Mouse (Mus musculus): ENCODE data around the gene Meis2.

The Meis2 gene

DNA sequence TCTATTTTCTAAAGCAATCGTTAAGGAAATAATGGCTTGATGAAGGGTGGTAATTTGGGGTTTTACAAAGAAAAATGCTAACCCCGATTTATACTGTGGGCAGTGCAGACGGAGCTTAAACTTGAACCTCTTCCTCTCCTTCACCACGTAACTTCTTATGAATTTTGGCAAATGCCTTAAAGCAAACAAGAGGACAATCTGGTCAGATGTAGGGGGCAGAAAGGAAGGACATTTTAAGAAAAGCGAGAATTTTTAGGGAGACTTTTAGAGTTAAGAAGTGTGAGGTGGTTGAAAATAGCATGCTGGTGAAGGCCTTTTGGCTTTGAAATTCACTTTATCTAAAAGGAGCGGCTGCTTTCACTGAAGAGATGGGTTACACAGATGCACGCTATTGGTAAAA, 3.3 kb upstream of the Meis2 start:
- no peak for DNase-seq (ENCODE audit: inconsistent age in 2 of 2, low spot score in 1 of 2)

- DNase-seq (ENCODE audit: inconsistent age in 2 of 2, low spot score in 1 of 2): peak in 1 of 2 experiments; percentile 74
Observed at GRCm38 (mm10) chr2:116068461-116068860, 2.8 kb upstream of the Meis2 start.

DNA sequence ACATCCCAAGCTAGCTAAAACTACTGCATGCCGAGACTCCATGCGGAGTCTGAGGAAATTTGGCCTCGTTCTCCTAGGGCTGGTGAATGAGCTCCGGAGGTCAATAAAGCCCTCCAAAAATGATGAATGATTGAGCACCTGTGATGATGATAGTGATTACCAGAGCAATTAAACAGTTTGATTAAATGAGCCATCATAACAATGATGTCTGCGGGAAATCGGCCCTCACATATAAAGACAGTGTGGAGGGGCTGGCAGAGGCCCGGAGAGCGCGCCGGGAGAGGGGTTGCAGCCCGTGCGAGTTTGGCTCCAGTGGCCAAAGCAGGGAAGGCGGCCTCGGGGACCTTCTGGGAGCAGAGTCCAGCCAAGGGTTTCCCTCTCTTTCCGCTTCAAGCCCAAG, 2.1 kb upstream of the Meis2 start:
- peak in 1 of 2 experiments; percentile 80 for DNase-seq (ENCODE audit: inconsistent age in 2 of 2, low spot score in 1 of 2)

DNA sequence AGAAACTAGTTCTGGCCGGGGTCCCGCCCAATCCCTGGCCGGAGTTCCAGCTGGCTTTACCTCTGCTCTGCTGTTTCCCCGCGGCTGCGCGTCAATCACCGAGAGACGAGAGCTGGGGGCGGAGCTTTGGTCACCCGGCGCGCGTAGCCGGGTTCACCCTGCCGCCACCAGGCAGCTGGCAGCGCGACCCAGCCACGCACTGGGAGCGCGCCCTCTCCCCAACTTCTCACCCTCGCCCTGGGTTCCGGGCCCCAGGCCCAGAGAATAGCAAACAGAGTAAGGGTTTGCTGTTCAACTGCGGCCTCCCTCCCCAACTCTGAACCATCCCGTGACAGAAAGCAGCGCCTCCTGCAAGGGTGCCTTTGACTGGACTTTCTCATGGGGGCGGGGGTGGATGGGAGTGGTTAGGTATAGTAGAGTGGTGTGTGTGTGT, 1.4 kb upstream of the Meis2 start:
- DNase-seq (ENCODE audit: inconsistent age in 2 of 2, low spot score in 1 of 2): peak; percentile 96 to 98

GRCm38 (mm10) chr2:116066057-116066941, 660 bp upstream of the Meis2 start:
- peak in 1 of 2 experiments; percentile 86 for DNase-seq (ENCODE audit: inconsistent age in 2 of 2, low spot score in 1 of 2)

- peak; percentile 83 to 95 for DNase-seq (ENCODE audit: inconsistent age in 2 of 2, low spot score in 1 of 2)
Observed at GRCm38 (mm10) chr2:116065057-116065456, 582 bp downstream of the Meis2 start.

- DNase-seq (ENCODE audit: inconsistent age in 2 of 2, low spot score in 1 of 2): peak in 1 of 2 experiments; percentile 83
Observed at GRCm38 (mm10) chr2:116064521-116064920, 1.1 kb downstream of the Meis2 start.

DNA sequence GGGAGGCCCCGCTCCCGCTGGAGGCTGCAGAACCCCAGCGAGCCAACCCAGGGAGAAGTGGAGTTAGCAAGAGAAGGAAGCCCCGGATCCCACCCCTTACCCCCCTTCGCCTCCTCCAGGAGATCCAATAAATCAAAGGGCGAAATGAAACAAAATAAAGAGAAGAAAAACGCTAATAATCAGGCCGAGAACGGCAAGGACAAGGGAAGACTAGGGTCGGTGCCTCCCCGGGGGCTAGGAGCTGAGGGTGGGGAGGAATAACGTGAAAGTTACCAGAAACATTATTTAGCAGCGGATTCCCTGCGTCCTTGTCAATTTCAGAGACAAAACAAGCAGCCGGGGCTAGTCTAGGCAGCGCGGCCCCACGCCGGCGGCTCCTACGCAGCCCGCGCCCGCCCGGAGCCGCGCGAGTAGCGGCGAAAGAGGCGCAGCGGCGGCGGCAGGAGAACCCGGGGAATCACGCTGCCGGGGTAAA, 1.8 kb downstream of the Meis2 start:
- DNase-seq (ENCODE audit: inconsistent age in 2 of 2, low spot score in 1 of 2): peak; percentile 73 to 89

DNA sequence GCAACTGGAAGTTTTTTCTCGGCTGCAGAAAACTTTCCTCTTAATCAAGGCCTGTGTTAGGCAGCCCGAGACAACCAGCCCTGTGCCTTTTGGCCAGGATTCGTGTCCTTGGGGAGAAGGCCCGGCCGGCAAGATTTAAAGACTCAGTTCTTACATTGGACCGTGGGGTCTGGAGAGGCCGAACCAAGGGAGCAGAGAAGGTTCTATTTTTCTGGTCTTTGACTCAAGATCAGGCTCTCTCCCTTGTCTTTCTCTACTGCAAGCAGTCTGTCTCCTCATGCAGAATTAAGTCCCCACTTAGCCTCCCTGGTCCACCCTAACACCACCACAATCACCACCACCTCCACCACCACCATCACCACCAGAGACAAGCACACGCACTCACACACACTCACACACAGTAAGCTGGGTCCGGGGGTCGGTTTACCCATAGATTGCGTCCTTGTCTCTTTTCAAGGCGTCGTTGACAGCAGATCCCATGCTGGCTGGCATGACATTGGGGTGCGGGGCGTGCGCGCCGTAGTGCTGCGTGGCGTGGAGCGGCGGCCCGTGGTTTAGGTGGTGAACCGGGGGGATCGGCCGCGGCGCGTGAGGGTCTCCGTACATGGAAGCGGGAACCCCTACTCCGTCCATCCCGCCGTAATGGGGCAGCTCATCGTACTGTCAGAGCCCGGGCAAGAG, 2.7 kb downstream of the Meis2 start:
- DNase-seq (ENCODE audit: inconsistent age in 2 of 2, low spot score in 1 of 2): peak in 1 of 2 experiments; percentile 86

DNA sequence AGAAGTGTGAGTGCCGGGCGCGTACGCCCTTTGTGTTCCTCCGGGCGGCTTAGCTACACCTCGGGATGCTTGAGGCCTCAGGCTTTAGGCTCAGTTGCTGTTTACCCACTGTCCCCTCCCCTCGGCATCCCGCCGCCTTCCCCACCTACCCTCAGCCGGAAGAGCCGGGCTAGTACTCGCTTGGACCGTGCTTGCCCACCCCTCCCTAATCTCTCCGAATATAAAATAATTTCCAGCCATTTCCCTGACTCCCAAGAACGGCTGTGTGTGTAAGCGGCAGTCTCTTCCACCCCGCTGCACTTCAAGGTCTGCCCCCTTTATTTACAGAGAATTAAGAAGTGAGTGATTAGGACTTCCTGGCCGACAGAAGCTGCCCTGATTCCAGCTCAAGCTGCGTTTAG, 3.4 kb downstream of the Meis2 start:
- DNase-seq (ENCODE audit: inconsistent age in 2 of 2, low spot score in 1 of 2): peak in 1 of 2 experiments; percentile 79

DNA sequence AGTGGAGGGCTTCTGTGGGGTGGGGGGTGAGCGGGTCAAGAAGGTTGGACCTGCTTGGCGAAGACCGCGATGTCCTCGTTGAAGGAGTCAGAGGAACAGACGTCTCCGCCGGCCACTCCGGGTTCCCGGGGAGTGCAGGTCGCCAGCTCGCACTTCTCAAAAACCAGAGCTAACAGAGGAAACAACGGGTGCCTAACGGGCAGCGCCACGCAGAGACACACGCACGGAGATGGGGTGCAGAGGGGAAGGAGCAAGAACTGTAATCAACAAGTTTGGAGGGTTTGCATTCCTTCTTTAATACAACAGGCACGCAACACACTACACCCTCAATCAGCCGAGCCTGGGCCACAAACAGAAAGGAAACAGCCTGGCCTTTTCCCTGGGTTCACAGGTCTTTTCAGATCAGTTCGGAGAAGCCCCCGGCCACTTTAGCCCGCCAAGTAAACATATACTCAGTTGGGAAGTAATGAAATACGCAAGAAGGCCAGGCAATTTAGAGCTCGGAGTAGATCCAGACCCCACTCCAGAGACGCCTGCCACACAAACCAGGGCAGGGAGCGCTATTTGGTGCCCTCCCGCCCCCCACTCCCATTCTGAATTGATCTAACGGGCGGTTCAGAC, 4.1 kb downstream of the Meis2 start:
- DNase-seq (ENCODE audit: inconsistent age in 2 of 2, low spot score in 1 of 2): no peak

DNA sequence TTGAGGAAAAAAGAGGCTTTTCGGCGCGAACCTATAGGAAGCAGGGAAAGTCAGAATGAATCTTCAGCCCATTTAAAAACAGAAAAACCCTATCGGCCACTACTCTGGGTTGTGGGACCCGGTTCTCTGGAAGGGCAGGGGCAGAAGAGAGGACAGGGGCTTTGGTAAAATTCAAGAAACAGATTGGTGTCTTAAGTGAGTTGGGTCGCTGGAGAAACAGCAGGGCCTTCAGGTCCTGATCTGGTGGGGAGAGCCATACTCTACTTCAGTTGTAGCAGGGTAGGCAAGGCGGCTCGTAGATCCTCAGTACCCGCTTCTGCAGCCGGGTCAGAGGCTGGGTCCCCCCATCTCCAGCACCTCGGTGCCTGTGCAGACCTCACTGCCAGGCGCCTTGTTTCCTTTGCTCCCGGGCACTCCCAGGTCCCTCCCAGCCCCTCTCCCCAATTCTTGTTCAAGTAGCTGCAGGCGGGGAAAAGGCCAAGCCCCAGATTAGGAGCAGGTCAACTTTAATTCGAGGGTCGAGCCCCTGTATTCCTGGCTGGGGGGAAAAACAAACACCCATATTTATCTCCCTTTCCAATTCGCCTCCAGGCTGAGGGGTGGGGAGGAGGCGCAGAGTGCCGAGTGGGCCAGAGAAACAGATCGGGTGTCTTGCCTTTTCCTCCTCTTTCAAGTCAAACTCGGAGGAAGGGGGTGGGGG, 4.8 kb downstream of the Meis2 start:
- peak in 1 of 2 experiments; percentile 81 for DNase-seq (ENCODE audit: inconsistent age in 2 of 2, low spot score in 1 of 2)

- peak in 1 of 2 experiments; percentile 86 for DNase-seq (ENCODE audit: inconsistent age in 2 of 2, low spot score in 1 of 2)
Observed at GRCm38 (mm10) chr2:116060210-116060609, 5.4 kb downstream of the Meis2 start.

- DNase-seq (ENCODE audit: inconsistent age in 2 of 2, low spot score in 1 of 2): peak in 1 of 2 experiments; percentile 70
Observed at GRCm38 (mm10) chr2:116059661-116060060, 6.0 kb downstream of the Meis2 start.

GRCm38 (mm10) chr2:116059066-116059465, 6.6 kb downstream of the Meis2 start:
- peak in 1 of 2 experiments; percentile 85 for DNase-seq (ENCODE audit: inconsistent age in 2 of 2, low spot score in 1 of 2)

GRCm38 (mm10) chr2:116058511-116058910, 7.1 kb downstream of the Meis2 start:
- no peak for DNase-seq (ENCODE audit: inconsistent age in 2 of 2, low spot score in 1 of 2)

- DNase-seq (ENCODE audit: inconsistent age in 2 of 2, low spot score in 1 of 2): peak; percentile 20 to 83
Observed at GRCm38 (mm10) chr2:116056826-116057225, 8.8 kb downstream of the Meis2 start.

DNA sequence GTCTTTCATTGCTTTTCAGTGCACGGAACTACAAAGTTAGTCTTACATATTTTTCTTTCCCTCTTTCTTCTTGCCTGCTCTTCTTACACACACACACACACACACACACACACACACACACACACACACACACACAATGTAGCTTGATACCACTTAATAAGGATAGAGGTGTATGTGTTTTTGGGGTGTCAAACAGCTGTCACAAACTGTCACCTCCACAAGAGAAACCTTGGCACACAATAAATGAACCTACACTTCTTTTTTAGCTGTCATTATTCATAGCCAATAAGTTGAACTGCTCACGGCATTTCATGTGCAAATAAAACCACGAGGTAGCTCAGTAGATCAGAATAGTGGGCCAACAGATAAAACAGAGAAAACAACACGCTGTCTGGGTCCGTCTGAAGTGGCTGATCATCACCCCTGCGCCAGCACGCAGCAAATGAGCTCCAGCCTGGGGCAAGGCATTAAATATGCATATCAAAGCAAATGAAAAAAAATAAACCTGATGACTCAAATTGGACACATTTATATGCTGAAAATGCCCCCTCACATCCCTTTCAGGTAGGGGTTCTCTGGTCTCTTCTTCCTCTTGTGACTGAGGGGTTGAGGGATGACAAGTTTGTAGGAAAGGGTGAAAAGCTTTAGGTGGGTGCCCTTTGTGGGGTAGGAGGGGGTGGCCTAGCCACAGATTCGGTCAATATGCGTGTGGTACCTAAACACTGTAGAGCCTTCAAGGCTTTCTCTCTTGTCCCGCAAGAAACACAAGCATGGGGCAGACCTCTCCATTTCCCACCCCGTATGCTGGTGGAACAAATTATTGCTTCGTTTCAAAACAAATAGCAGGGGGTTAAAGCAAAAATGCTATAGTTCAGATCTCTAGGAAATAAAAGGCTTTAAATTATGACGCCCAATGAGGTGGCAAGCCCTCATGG, 9.7 kb downstream of the Meis2 start:
- peak; percentile 30 to 83 for DNase-seq (ENCODE audit: inconsistent age in 2 of 2, low spot score in 1 of 2)

DNA sequence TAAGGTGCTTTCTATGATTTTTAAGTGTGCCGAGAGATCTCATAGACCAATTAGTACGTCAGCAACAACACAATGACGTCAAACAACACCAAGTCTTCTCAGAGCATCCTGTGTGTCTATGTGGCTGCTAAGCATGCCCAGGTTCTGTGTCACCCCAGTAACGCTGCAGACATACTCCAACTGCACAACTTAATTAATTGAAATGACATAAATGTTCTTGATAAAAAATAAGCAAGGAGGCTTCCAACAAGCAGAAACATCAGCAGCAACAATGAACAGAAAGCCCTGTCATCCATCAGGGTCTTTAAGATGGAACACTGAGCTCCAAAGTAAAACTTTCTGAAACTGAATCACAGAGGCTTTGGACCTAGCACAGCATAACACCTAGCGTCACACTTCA, 11.7 kb downstream of the Meis2 start:
- DNase-seq (ENCODE audit: inconsistent age in 2 of 2, low spot score in 1 of 2): peak; percentile 40 to 81
